Mouse (Mus musculus) liver, embryonic 11.5 days (tissue): Measurements from ENCODE around the gene Ankrd65. TPM values are rescaled to one million over a fixed set of nuclear protein-coding genes. Genes with fewer than 3 reads are reported as not detected.

Experiments
- ATAC-seq: fragments of 200-750 bp; cut with Nextera tagmentation; replicated peaks from 2 replicates; pipeline ENCODE4 v1.8.0; 2017; ENCODE audit warnings: moderate number of reproducible peaks, mild to moderate bottlenecking, moderate TSS enrichment, moderate library complexity; ENCODE audit not compliant: low FRiP score
- DNase-seq: peaks from one replicate; pipeline ENCODE4 v3.0.0-alpha.2; 2017; ENCODE audit warnings: low spot score
- H3K27ac ChIP-seq: fragments of 300-500 bp; sonication (generic); 2 replicates; pipeline ENCODE4 v1.5.1; 2014; ENCODE audit warnings: mild to moderate bottlenecking, low read depth, low read length, control low read depth
- H3K27me3 ChIP-seq: fragments of 300-500 bp; sonication (generic); replicated peaks from 2 replicates; pipeline ENCODE4 v1.6.1; 2014; ENCODE audit warnings: low read length, mixed read lengths; ENCODE audit not compliant: control insufficient read depth, insufficient read depth
- H3K36me3 ChIP-seq: fragments of 300-500 bp; sonication (generic); 2 replicates; pipeline ENCODE4 v1.6.1; 2014; ENCODE audit warnings: mild to moderate bottlenecking, low read length, moderate library complexity, mixed read lengths; ENCODE audit not compliant: control insufficient read depth, insufficient read depth
- H3K4me1 ChIP-seq: fragments of 300-500 bp; sonication (generic); replicated peaks from 2 replicates; pipeline ENCODE4 v1.6.1; 2014; ENCODE audit warnings: low read length, mixed read lengths; ENCODE audit not compliant: control insufficient read depth, insufficient read depth
- H3K4me2 ChIP-seq: fragments of 300-500 bp; sonication (generic); 2 replicates; pipeline ENCODE4 v1.6.1; 2014; ENCODE audit warnings: mild to moderate bottlenecking, control low read depth, moderate library complexity
- H3K4me3 ChIP-seq: fragments of 300-500 bp; sonication (generic); 2 replicates; pipeline ENCODE4 v1.5.1; 2014; ENCODE audit warnings: low read depth, low read length, control low read depth
- H3K9ac ChIP-seq: fragments of 300-500 bp; sonication (generic); 2 replicates; pipeline ENCODE4 v1.6.1; 2014; ENCODE audit warnings: low read depth, low read length, control low read depth
- H3K9me3 ChIP-seq: fragments of 300-500 bp; sonication (generic); 2 replicates; pipeline ENCODE4 v1.6.1; 2016; ENCODE audit warnings: low read length, inconsistent platforms, mixed read lengths; ENCODE audit not compliant: control insufficient read depth
- WGBS: fragments of 180-500 bp; shearing (Covaris S2); extraction: QIAGEN DNeasy Blood & Tissue Kit; methylation state at CpG from one replicate; pipeline ENCODE4 v1.1.7; 2014; 5-methylcytosine and 5-hydroxymethylcytosine counted together
- polyA plus RNA-seq: library from polyadenylated mRNA; unstranded; fragments of >200 nt; fragmentation: Nextera tagmentation; extraction: Ambion mirVana; gene quantifications from 2 replicates; pipeline ENCODE4 v1.2.1, GENCODE M21; 2014

The Ankrd65 gene
- polyA plus RNA-seq, 1 experiment from 2014 or later = not detected

DNA sequence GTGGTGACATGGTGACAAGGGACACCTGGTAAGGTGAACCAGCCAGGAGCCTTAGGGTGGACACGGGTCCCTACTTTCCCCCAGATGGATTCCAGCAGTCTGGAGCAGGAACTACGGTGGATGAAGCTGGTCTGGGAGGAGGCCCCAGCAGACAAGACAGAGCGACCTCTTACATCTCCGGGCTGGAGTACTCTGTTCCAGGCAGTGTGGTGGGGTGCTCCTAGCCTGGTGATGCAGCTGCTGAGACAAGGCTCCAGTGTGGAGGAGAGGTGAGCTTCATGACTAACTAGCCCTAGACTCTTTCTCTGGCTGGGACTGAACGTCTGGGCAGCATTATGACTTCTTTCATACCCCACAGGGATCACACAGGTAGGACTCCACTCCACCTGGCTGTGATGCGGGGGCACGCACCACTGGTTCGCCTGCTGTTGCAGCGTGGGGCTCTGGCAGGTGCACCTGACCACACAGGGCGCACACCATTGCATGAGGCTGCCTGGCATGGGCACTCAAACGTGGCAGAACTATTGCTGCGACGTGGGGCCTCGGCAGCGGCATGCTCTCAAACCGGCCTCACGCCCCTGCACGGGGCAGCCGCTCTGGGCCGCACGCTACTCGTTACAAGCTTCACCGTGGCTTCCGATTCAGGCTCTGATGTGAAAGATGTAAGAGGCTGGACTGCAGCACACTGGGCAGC lies 1.1 kb downstream of the Ankrd65 start:
- Histone ChIP-seq H3K9ac (no peak overlapping the region), H3K9me3 (no peaks in the 10 kb centered on the region), H3K4me1 (0 out of 2 replicates have a peak, but pooled peaks cover 4% of the 10 kb centered on the region), H3K27ac (no peak overlapping the region), H3K36me3 (no peaks in the 10 kb centered on the region), H3K4me2 (no peak overlapping the region), H3K4me3 (no peak overlapping the region), H3K27me3 (peaks cover 9% of the 10 kb centered on the region; the same call in 1 of the 2 replicates)
- no peak for DNase-seq
- no peak for ATAC-seq
- 69% methylated on average over 24 of the region's 24 CpGs for WGBS

DNA sequence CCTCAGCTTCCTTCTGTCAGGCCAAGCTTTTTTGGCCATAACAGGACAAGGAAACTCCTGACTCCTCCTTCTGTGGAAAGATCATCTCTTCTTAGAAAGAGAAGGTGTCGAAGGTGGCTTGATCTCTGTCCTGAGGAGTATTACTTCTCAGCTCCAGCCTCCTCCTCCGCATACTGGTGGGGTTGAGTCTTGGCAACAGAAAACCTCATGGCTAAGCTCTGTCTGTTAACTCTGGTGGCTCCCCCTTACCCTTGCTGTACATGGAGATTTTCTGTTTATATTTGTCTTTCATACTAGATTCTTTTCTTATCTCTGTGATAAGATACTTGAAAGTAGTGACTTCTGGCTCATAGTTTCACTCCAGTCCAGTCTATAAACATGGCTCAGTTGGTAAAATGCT lies 3.5 kb downstream of the Ankrd65 start:
- Histone ChIP-seq H3K4me1 (0 out of 2 replicates have a peak, but pooled peaks cover 4% of the 10 kb centered on the region), H3K4me3 (no peak overlapping the region), H3K27me3 (peaks cover 9% of the 10 kb centered on the region; the same call in 1 of the 2 replicates), H3K4me2 (no peak overlapping the region), H3K9ac (no peak overlapping the region), H3K9me3 (no peaks in the 10 kb centered on the region), H3K36me3 (no peaks in the 10 kb centered on the region), H3K27ac (no peak overlapping the region)
- 67% methylated on average over 2 of the region's 2 CpGs for WGBS
- no peak for DNase-seq
- no peak for ATAC-seq

DNA sequence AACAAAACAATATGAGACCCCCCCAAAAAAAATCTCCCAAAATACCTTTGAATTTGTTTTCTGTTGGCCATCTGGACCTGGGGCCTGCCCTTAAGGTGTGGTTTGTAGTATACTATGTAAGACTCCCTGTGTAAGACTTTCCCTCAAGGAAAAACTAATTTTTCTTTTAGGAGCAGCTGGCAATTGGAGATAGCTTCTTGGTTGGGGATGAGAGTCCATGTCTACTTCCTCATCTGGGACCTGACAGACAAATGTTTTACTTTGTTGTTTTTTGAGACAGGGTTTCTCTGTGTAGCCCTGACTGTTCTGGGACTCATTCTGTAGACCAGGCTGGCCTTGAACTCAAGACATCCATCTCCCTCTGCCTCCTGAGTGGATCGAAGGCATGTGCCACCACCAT lies 11.8 kb downstream of the Ankrd65 start:
- H3K9ac ChIP-seq = no peak overlapping the region
- 92% methylated on average over 1 of the region's 1 CpGs for WGBS
- no peaks in the 10 kb centered on the region for H3K9me3 ChIP-seq
- DNase-seq (no peak), ATAC-seq (no peak)
- H3K4me3 ChIP-seq = no peak overlapping the region
- no peak overlapping the region for H3K4me2 ChIP-seq
- H3K36me3 ChIP-seq = peaks cover 11% of the 10 kb centered on the region
- H3K27ac ChIP-seq = no peak overlapping the region
- peaks cover 15% of the 10 kb centered on the region for H3K4me1 ChIP-seq
- H3K27me3 ChIP-seq = no peaks in the 10 kb centered on the region

GRCm38 (mm10) chr4:155802741-155803339 lies 12.6 kb downstream of the Ankrd65 start, which contains the start of gene Mrpl20:
TSS of gene Mrpl20 (plus strand) at chr4:155802878.
- H3K4me2 ChIP-seq = peak within 1 kb of the TSS; percentile 80
- no peaks in the 10 kb centered on the region for H3K9me3 ChIP-seq
- no peaks in the 10 kb centered on the region for H3K27me3 ChIP-seq
- peak within 1 kb of the TSS; percentile 73 for H3K4me3 ChIP-seq
- H3K9ac ChIP-seq = peak within 1 kb of the TSS; percentile 77
- peak within 1 kb of the TSS; percentile 20; the same call in 1 of the 2 replicates for H3K27ac ChIP-seq
- ATAC-seq (peak; percentile 66), DNase-seq (peak; percentile 52)
- WGBS = 7% methylated on average over 12 of the region's 12 CpGs
- peaks cover 15% of the 10 kb centered on the region for H3K36me3 ChIP-seq
- H3K4me1 ChIP-seq = peaks cover 15% of the 10 kb centered on the region

DNA sequence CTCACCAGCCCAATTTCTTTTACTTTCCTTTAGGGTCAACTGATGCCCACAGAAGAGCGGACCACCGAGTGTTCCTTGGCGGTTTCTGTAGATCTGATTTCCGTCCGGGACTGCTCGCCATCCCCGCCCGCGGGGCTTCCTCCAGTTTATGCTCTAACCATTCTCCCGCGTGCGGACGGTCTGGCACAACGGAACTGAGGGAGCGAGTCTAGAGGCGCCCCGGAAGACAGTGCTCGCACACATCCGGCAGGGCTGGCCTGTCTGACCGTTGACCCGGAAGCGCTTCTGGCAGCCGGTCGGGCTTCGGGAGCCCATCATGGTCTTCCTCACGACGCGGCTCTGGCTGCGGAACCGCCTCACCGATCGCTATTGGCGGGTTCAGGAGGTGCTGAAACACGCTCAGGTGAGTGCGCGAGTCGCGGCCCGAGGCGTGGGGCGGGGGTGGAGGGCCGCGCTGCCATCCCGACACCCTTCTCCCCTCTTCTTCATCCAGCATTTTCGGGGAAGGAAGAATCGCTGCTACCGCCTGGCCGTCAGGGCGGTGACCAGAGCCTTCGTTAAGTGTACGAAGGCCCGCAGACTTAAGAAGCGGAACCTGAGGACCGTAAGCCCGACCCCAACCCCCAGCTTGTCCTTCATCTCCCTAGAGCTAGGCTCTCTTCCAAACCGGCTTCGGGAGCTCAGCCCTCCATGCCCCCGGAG lies 13.3 kb downstream of the Ankrd65 start:
- peak overlapping the region; percentile 80 for H3K4me2 ChIP-seq
- DNase-seq (peak; percentile 95), ATAC-seq (peak; percentile 98)
- no peaks in the 10 kb centered on the region for H3K27me3 ChIP-seq
- peak overlapping the region; percentile 20; the same call in 1 of the 2 replicates for H3K27ac ChIP-seq
- H3K9me3 ChIP-seq = no peaks in the 10 kb centered on the region
- peak overlapping the region; percentile 73 for H3K4me3 ChIP-seq
- peak overlapping the region; percentile 77 for H3K9ac ChIP-seq
- under 1% methylated on average over 58 of the region's 58 CpGs for WGBS
- H3K36me3 ChIP-seq = peaks cover 22% of the 10 kb centered on the region
- H3K4me1 ChIP-seq = peaks cover 15% of the 10 kb centered on the region

DNA sequence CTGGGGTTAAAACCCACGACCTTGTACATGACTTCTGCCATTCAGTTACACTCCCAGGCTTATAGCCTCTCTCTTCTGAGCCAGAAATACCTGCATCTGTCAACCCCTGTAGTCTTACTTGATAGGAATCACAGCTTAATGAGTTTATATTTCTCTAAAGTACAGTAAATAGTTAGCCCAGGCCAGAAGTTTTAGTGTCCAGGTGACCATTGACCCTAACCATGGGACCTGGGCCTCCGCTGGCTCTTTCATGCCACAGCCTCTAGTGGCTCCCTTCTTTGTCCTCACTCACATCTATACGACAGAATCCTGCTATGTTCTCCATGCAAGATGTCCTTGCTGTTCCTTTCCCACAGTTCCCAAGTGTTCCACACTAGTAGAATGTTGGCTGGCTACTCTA lies 17.6 kb downstream of the Ankrd65 start:
- WGBS = 85% methylated on average over 3 of the region's 3 CpGs
- H3K36me3 ChIP-seq = peaks cover 40% of the 10 kb centered on the region
- no peak overlapping the region for H3K4me3 ChIP-seq
- no peak overlapping the region for H3K27ac ChIP-seq
- H3K9ac ChIP-seq = no peak overlapping the region
- no peak overlapping the region for H3K4me2 ChIP-seq
- ATAC-seq (no peak), DNase-seq (no peak)
- peaks cover 22% of the 10 kb centered on the region for H3K4me1 ChIP-seq
- no peaks in the 10 kb centered on the region for H3K27me3 ChIP-seq
- no peaks in the 10 kb centered on the region for H3K9me3 ChIP-seq

GRCm38 (mm10) chr4:155811929-155812664 lies 21.9 kb downstream of the Ankrd65 start, which contains the start of gene Ccnl2:
TSS of gene Ccnl2 (plus strand) at chr4:155812489.
- peak within 1 kb of the TSS; percentile 95 for H3K4me3 ChIP-seq
- peak within 1 kb of the TSS; percentile 87 for H3K27ac ChIP-seq
- peaks cover 50% of the 10 kb centered on the region for H3K36me3 ChIP-seq
- ATAC-seq (peak; percentile 99), DNase-seq (peak; percentile 95)
- H3K4me1 ChIP-seq = peaks cover 18% of the 10 kb centered on the region; the same call in 1 of the 2 replicates
- peak within 1 kb of the TSS; percentile 98 for H3K9ac ChIP-seq
- under 1% methylated on average over 60 of the region's 60 CpGs for WGBS
- H3K9me3 ChIP-seq = no peaks in the 10 kb centered on the region
- peak within 1 kb of the TSS; percentile 78 for H3K4me2 ChIP-seq
- no peaks in the 10 kb centered on the region for H3K27me3 ChIP-seq

- Histone ChIP-seq H3K4me2 (peak overlapping the region; percentile 78), H3K9ac (peak overlapping the region; percentile 98), H3K27ac (peak overlapping the region; percentile 87), H3K9me3 (no peaks in the 10 kb centered on the region), H3K4me1 (peaks cover 18% of the 10 kb centered on the region; the same call in 1 of the 2 replicates), H3K27me3 (no peaks in the 10 kb centered on the region), H3K36me3 (peaks cover 53% of the 10 kb centered on the region), H3K4me3 (peak overlapping the region; percentile 95)
- DNase-seq = no peak
- peak; percentile 40 for ATAC-seq
- WGBS = under 1% methylated on average over 48 of the region's 49 CpGs
Measured at GRCm38 (mm10) chr4:155812665-155813181, 22.5 kb downstream of the Ankrd65 start.
